Mouse (Mus musculus): ENCODE measurements around the gene Msi2.

DNA sequence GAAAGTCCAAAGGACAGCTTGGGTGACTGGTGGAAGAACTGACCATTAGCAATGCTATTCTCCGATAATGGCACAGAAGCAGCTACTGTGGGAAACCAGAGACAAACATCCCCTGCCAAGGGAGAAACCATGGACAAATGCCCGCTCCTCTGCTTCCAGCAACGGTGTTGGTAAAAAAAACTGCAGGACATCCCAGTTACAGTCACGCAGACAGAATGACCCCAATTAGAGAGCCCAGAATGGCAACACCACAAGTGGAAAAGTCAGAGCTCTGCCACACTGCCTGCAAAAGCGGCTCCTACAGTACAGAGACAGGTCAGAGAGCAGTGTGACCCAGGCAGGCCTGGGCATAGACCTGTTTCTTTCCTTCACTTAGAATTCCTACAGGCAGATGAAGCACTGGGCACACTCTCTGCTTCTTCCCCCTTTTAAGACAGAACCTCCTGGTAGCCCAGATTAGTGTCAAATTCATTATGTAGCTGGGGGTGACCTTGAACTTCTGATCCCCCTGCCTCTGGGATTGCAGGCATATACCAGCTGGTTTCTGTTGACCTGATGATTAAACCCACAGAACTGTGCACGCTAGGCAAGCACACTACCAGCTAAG, 79.3 kb downstream of the Msi2 start:
- no peak for TF ChIP-seq CTCF (IDR thresholded peaks at IDR 0.05; ENCODE audit: low read depth, low read length)
- no peak for TF ChIP-seq POLR2A (IDR thresholded peaks at IDR 0.05; ENCODE audit: extremely low read depth, insufficient read depth, low read length)
